Mouse (Mus musculus) liver (tissue): Measurements from ENCODE around the gene Spp2.
"Not testable (repeated sequence)": the region's sequence is repeated elsewhere in the genome, so short reads cannot be mapped to it uniquely, and the experiment has no call there.

Experiments used
- DNase-seq: peaks from one replicate; pipeline ENCODE4 v3.0.0-alpha.2; 2020; ENCODE audit warnings: mixed read lengths

Gene Spp2

GRCm38 (mm10) chr1:88434057-88434456 lies 27.3 kb downstream of the Spp2 start:
- no peak for DNase-seq

DNA sequence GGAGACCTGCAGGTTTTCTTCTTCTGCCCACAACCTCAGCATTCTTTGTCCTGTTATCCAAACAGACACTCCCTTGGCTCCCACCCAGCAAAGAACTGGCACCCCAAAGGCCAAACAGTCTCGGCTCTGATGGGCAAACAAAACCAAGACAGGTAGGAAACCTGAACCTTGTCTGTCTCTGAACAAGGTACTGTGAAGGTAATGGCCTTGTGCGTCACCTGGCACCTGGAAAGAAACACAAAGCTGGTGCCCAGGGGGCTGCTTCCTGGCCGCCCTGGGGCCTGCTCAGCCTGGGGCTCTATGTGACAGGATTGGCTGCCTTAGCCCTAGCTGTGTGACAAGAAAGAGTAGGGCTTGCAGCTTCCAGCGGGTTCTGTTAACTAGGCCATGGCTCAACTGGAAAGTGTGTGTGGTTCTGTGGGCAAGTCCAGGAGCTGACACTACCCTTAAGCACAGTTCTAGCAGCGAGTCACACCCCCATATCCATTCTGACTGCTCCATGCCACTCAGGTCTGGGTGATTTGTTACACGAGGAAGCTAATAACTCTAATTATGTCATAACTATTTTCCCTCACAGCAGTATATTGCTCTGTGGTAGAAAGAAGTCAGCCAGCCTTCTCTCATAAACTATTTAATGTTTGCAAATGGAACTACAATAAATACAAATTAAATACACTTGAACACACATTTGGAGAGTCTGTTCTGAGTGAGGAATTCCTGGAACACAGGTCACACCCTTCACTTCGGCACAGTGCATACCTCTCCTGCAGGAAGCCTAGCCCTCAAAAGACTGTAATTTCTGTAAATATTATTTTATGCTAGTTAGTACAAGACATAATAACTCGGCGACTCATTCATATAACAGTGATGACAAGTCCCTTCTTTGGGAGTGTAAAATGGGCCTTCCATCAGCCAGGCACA lies 30.7 kb downstream of the Spp2 start:
- no peak for DNase-seq

DNA sequence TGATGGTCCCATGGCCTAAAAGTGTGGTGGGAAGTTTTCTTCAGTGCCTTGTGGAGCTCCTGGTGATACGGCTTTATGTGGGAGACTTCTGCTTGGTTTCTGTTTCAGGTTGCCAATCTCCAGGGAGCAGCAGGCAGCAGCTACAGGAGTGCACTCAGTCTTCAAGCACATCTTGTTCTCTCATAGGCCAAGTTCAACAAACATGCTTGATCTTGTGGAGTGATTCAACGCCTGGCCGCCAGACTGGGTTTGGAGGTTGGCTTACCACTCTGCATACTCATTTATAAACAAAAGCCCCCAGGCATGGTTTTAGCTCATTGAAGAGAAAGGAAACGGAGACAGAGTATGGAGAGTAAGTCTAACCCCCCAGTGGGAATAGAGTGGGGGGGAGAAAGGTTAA lies 36.6 kb downstream of the Spp2 start:
- DNase-seq: no peak

DNA sequence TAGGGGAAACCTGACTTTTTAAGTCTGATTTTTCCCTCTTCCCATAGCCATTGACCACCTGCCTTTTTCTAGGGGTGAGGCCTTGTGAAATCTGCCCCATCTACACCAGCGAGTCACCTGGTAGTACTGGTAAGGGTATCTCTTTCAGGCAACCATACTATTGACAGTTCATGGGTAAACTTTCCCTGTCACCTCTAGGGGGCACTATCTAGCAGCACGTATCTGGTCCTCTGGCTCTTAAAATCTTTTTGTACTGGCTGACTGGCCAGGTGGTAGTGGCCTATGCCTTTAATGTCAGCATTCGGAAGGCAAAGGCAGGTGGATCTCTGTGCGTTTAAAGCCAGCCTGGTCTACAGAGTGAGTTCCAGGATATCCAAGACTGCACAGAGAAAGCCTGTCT lies 38.6 kb downstream of the Spp2 start:
- DNase-seq: no peak

- DNase-seq: no peak
These were observed 39.7 kb downstream of the Spp2 start for GRCm38 (mm10) chr1:88446270-88447030.

DNA sequence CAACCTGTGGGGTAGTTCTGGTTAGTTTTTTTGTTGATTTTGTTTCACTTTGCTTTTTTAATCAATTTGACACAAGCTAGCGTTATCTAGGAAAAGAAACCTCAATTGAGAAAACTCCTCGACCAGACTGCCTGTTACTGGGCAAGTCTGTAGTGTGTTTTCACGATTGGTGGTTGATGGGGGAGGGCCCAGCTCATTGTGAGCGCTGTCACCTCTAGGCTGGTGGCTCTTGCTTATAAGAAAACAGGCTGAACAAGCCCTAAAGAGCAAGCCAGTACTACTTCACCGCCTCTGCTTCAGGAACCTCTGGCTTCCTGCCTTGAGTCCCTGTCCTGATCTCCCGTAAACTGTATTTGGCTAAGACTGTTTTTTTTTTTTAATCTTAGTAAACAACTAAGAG lies 40.7 kb downstream of the Spp2 start:
- peak; percentile 15 for DNase-seq

DNA sequence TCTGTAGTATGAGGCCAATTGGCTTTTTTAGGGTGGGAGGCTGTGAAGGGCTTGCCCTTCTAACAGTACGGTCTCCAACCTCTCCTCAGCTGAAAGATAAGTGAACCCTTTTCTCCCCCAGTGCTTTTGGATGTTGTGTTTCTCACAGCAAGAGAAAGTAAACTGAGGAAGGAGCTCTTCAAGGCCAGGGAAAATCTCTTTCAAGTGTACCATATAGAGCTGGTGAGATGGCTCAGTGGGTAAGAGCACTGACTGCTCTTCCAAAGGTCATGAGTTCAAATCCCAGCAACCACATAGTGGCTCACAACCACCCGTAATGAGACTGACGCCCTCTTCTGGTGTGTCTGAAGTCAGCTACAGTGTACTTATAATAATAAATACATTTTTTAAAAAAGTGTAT lies 41.3 kb downstream of the Spp2 start:
- not testable (repeated sequence) for DNase-seq

DNA sequence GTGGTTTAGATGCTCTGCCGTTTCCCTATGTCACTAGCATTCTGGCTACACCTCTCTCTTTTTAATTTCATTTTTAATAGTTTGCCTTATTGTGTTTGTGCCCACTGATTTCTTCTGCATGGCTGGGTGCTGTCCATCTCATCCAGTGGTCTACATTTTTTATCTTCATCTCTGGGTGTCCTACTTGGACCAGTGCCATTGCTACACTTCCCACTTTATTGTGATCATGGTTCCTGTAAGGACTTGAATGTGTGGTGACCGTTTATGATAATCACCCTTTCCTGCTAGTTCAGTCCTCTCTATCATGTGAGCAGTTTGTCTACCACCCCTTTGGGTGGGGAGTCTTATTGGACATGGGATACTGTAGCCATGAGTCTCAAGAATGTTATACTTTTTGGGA lies 43.0 kb downstream of the Spp2 start:
- no peak for DNase-seq

DNA sequence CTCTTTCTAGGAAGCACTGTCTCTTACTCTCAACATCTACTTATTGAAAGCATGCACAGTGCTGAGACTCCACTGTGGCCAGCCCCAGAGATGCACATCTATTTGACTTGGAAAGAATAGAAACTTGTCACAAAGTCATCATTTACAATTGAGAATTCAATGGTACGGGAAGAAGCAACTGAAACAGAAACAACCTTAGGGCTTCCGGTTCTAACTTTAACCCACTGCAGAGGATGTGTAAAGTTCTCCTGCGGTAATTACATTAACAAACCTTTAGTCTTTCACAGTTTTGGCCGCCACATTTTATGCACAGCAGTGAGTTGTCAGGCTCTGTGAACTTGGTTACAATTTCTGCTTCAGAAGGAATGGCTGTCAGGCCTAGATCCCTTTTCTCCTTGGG lies 43.9 kb downstream of the Spp2 start:
- no peak for DNase-seq

- DNase-seq: no peak
These were observed 45.4 kb downstream of the Spp2 start for GRCm38 (mm10) chr1:88452198-88452597.

GRCm38 (mm10) chr1:88454703-88455102 lies 47.9 kb downstream of the Spp2 start:
- DNase-seq: no peak

GRCm38 (mm10) chr1:88455761-88456160 lies 49.0 kb downstream of the Spp2 start:
- DNase-seq: no peak

DNA sequence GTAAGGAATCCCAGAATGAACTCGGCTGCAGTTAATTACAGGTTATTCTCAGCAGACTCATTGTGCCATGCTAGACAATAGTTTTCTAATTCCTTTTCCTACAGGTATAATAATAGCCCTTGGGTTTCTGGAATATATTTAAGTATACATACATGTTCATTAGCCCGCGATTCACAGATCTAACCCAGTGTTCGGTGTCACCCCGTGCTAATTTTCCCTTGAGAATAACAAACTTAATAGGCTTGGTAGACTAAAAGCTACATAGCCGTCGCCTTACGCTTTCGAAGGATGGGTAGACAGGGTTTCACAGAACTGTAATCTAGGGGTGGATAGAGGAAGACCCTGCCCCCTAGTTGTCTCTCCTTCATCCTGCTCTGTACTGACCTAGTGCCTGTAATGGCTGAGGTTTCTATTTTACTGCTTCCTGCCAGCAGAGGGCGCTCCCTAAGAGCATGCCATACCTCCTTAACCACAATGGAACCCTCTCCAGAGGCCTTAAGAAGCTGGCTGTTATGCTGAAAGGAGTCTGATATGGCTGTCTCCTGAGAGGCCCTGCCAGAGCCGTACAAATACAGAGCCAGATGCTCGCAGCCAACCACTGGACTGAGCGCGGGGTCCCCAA lies 49.8 kb downstream of the Spp2 start:
- peak; percentile 73 for DNase-seq

DNA sequence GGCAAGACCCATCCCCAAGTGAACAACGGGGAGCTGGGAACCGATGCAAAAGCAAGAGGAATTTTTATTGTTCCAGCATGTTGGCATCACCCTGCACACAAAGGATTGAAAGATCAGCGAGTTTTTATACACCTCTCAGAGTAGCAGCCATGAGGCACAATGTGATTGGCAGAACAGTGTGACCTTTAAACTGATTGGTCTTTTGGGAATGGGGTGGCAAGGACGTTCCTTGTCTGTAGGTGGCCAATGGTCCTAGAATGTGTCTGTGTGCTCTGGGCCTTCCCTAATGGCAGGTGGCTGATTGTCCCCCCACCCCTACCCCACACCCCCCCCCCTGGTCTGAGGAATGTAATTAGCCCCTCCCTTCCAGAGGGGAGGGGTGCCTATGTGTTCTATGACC lies 52.4 kb downstream of the Spp2 start:
- no peak for DNase-seq

- DNase-seq: no peak
These were observed 52.9 kb downstream of the Spp2 start for GRCm38 (mm10) chr1:88459655-88460054.

- DNase-seq: no peak
These were observed 54.3 kb downstream of the Spp2 start for GRCm38 (mm10) chr1:88461096-88461495.

GRCm38 (mm10) chr1:88462484-88462883 lies 55.7 kb downstream of the Spp2 start:
- no peak for DNase-seq

GRCm38 (mm10) chr1:88463241-88463640 lies 56.5 kb downstream of the Spp2 start:
- no peak for DNase-seq

- no peak for DNase-seq
These were observed 57.5 kb downstream of the Spp2 start for GRCm38 (mm10) chr1:88464109-88464905.

- DNase-seq: no peak
These were observed 59.0 kb downstream of the Spp2 start for GRCm38 (mm10) chr1:88465722-88466121.

DNA sequence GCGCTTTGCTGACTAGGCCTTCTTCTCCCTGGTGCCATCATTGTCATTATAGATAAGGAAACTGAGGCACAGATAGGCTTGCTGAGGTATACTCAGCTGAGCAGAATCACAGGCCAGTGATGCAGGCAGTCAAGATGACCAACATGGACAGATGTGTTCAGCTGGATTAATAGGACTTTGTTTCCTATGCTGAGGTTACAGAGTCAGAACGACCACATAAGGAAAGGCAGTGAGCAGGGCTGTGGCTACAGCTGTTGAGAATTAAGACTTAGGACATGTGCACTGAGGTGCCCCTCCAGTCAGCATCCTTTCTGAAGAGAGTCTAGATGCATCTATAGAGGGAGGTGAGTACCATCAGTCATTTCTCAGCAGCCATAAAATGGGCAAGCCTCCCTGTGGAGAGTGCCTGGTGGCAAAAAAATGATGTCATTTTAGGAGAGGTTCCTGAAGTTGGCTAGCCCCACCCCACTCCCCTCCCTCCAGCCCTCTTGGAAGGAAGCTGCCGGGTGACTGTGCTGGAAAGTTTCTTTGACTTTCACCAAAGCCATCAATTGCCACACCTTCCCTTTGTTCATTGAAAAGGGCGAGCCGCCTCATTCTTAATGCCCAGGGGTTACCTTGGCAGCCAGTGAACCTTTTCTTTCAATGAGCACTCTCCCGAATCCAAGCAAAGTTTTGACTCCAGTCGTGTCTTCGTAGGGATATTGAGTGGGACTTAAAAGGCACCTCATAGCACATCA lies 59.7 kb downstream of the Spp2 start:
- no peak for DNase-seq

DNA sequence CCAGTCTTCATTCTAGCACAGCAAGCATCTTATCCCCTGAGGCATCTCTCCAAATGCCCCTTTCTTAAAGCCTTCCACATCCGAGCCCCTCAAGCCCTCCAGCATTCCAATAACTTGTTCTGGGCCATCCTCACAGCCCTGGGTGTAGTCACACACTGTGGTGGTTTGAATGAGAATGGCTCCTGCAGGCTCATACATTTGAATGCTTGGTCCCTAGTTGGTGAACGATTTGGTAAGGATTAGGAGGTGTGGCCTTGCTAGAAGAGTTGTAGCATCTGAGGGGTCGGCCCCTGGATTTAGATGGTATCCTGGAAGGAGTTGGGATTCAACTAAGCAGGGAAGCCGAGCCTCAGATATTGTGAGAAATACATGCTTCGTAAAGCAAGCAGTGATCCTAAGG lies 61.1 kb downstream of the Spp2 start:
- no peak for DNase-seq
